Mouse (Mus musculus): ENCODE measurements at regions not wholly inside any gene's neighbourhood (a gene's known extent, or its start where the extent isn't known, plus 50 kb on each side); places are given as distances from the start of the nearest gene placed in this dataset.

GRCm38 (mm10) chr14:46671482-46672225, 88.7 kb upstream of the Cdkn3 start:
- ATAC-seq (ENCODE audit: insufficient read depth): no peak
- no peak for TF ChIP-seq CTCF (IDR thresholded peaks at IDR 0.05; ENCODE audit: low read depth)

GRCm38 (mm10) chr14:46671062-46671461, 89.3 kb upstream of the Cdkn3 start:
- Histone ChIP-seq H3K27ac (ENCODE audit: low read depth) (no peak overlapping the region), H3K9ac (no peak overlapping the region), H3K9me3 (ENCODE audit: low read depth, low read length) (no peaks in the 10 kb centered on the region), H3K27me3 (ENCODE audit: insufficient read depth, low read length) (no peaks in the 10 kb centered on the region), H3K36me3 (ENCODE audit: insufficient read depth) (no peaks in the 10 kb centered on the region), H3K4me3 (ENCODE audit: low read depth, low read length) (no peak overlapping the region), H3K4me1 (ENCODE audit: insufficient read depth) (0 out of 2 replicates have a peak, but pooled peaks cover 3% of the 10 kb centered on the region), H3K4me2 (no peak overlapping the region)
- ATAC-seq (ENCODE audit: insufficient read depth) (no peak), DNase-seq (no peak)
- WGBS: 91% methylated on average over 2 of the region's 2 CpGs
- TF ChIP-seq CTCF (IDR thresholded peaks at IDR 0.05; ENCODE audit: low read depth): no peak

More at GRCm38 (mm10) chr14:46671482-46672225, 88.7 kb upstream of the Cdkn3 start:
- H3K27ac ChIP-seq (ENCODE audit: low read depth): no peak overlapping the region
- no peaks in the 10 kb centered on the region for H3K9me3 ChIP-seq (ENCODE audit: low read depth, low read length)
- 0 out of 2 replicates have a peak, but pooled peaks cover 3% of the 10 kb centered on the region for H3K4me1 ChIP-seq (ENCODE audit: insufficient read depth)
- no peak overlapping the region for H3K9ac ChIP-seq
- H3K4me2 ChIP-seq: no peak overlapping the region
- WGBS: 86% methylated on average over 9 of the region's 9 CpGs
- H3K36me3 ChIP-seq (ENCODE audit: insufficient read depth): no peaks in the 10 kb centered on the region
- H3K27me3 ChIP-seq (ENCODE audit: insufficient read depth, low read length): no peaks in the 10 kb centered on the region
- no peak for DNase-seq
- H3K4me3 ChIP-seq (ENCODE audit: low read depth, low read length): no peak overlapping the region

GRCm38 (mm10) chr14:46670221-46671046, 89.9 kb upstream of the Cdkn3 start:
- Histone ChIP-seq H3K9ac (no peak overlapping the region), H3K4me1 (ENCODE audit: insufficient read depth) (0 out of 2 replicates have a peak, but pooled peaks cover 3% of the 10 kb centered on the region), H3K4me2 (no peak overlapping the region), H3K27ac (ENCODE audit: low read depth) (no peak overlapping the region), H3K4me3 (ENCODE audit: low read depth, low read length) (no peak overlapping the region), H3K9me3 (ENCODE audit: low read depth, low read length) (no peaks in the 10 kb centered on the region), H3K36me3 (ENCODE audit: insufficient read depth) (no peaks in the 10 kb centered on the region), H3K27me3 (ENCODE audit: insufficient read depth, low read length) (no peaks in the 10 kb centered on the region)
- no peak for TF ChIP-seq CTCF (IDR thresholded peaks at IDR 0.05; ENCODE audit: low read depth)
- DNase-seq: no peak
- WGBS: 51% methylated on average over 20 of the region's 20 CpGs
- ATAC-seq (ENCODE audit: insufficient read depth): no peak

- Histone ChIP-seq H3K27me3 (ENCODE audit: insufficient read depth, low read length) (no peaks in the 10 kb centered on the region), H3K9me3 (ENCODE audit: low read depth, low read length) (no peaks in the 10 kb centered on the region), H3K4me1 (ENCODE audit: insufficient read depth) (no peaks in the 10 kb centered on the region), H3K4me3 (ENCODE audit: low read depth, low read length) (no peak overlapping the region), H3K9ac (no peak overlapping the region), H3K36me3 (ENCODE audit: insufficient read depth) (no peaks in the 10 kb centered on the region), H3K4me2 (no peak overlapping the region), H3K27ac (ENCODE audit: low read depth) (no peak overlapping the region)
- no peak for ATAC-seq (ENCODE audit: insufficient read depth)
- no peak for TF ChIP-seq CTCF (IDR thresholded peaks at IDR 0.05; ENCODE audit: low read depth)
- WGBS: 79% methylated on average over 3 of the region's 3 CpGs
- no peak for DNase-seq
Measured at GRCm38 (mm10) chr14:46668275-46668674, 92.1 kb upstream of the Cdkn3 start.

- no peak overlapping the region for H3K9ac ChIP-seq
- no peak overlapping the region for H3K4me2 ChIP-seq
- H3K27ac ChIP-seq (ENCODE audit: low read depth): no peak overlapping the region
- peaks cover 10% of the 10 kb centered on the region; the same call in 1 of the 2 replicates for H3K4me1 ChIP-seq (ENCODE audit: insufficient read depth)
- ATAC-seq (ENCODE audit: insufficient read depth): 0 out of 2 replicates have a peak, but pooled peaks have one; percentile 30
- no peaks in the 10 kb centered on the region for H3K9me3 ChIP-seq (ENCODE audit: low read depth, low read length)
- 56% methylated on average over 6 of the region's 6 CpGs for whole genome bisulfite sequencing
- H3K4me3 ChIP-seq (ENCODE audit: low read depth, low read length): no peak overlapping the region
- no peaks in the 10 kb centered on the region for H3K36me3 ChIP-seq (ENCODE audit: insufficient read depth)
- DNase-seq: peak; percentile 22
- TF ChIP-seq CTCF (IDR thresholded peaks at IDR 0.05; ENCODE audit: low read depth): no peak
- H3K27me3 ChIP-seq (ENCODE audit: insufficient read depth, low read length): no peaks in the 10 kb centered on the region
Measured at GRCm38 (mm10) chr14:46664305-46664704, 96.0 kb upstream of the Cdkn3 start.

- no peaks in the 10 kb centered on the region for H3K27me3 ChIP-seq (ENCODE audit: insufficient read depth, low read length)
- H3K9ac ChIP-seq: no peak overlapping the region
- no peak overlapping the region for H3K4me3 ChIP-seq (ENCODE audit: low read depth, low read length)
- WGBS: 78% methylated on average over 5 of the region's 5 CpGs
- peaks cover 10% of the 10 kb centered on the region; the same call in 1 of the 2 replicates for H3K4me1 ChIP-seq (ENCODE audit: insufficient read depth)
- ATAC-seq (ENCODE audit: insufficient read depth): no peak
- DNase-seq: no peak
- no peaks in the 10 kb centered on the region for H3K36me3 ChIP-seq (ENCODE audit: insufficient read depth)
- no peak overlapping the region; the same call in 1 of the 2 replicates for H3K27ac ChIP-seq (ENCODE audit: low read depth)
- no peaks in the 10 kb centered on the region for H3K9me3 ChIP-seq (ENCODE audit: low read depth, low read length)
- H3K4me2 ChIP-seq: no peak overlapping the region
- TF ChIP-seq CTCF (IDR thresholded peaks at IDR 0.05; ENCODE audit: low read depth): no peak
Measured at GRCm38 (mm10) chr14:46663529-46663928, 96.8 kb upstream of the Cdkn3 start.

Measured in lung, embryonic 14.5 days (tissue).